Mouse (Mus musculus) cerebellum, adult 18-20 months (tissue): ENCODE measurements at regions not wholly inside any gene's neighbourhood (a gene's known extent, or its start where the extent isn't known, plus 50 kb on each side); places are given as distances from the start of the nearest gene placed in this dataset.

ENCODE experiments used
- DNase-seq, 2 experiments: peaks; one replicate each; pipeline ENCODE4 v3.0.0; 2021

- no peak for DNase-seq
Observed at GRCm38 (mm10) chr2:133614672-133615071, 62.7 kb downstream of the Bmp2 start.

GRCm38 (mm10) chr2:133615299-133615698 lies 63.3 kb downstream of the Bmp2 start:
- DNase-seq: no peak

GRCm38 (mm10) chr2:133617317-133617835 lies 65.4 kb downstream of the Bmp2 start:
- no peak for DNase-seq

GRCm38 (mm10) chr2:133622523-133622922 lies 70.6 kb downstream of the Bmp2 start:
- no peak for DNase-seq

- no peak for DNase-seq
Observed at GRCm38 (mm10) chr2:133625542-133625941, 73.6 kb downstream of the Bmp2 start.

- no peak for DNase-seq
Observed at GRCm38 (mm10) chr2:133628874-133629273, 76.9 kb downstream of the Bmp2 start.

- DNase-seq: no peak
Observed at GRCm38 (mm10) chr2:133635434-133635833, 83.5 kb downstream of the Bmp2 start.

GRCm38 (mm10) chr2:133649874-133650481 lies 98.0 kb downstream of the Bmp2 start:
- DNase-seq: no peak

- DNase-seq: no peak
Observed at GRCm38 (mm10) chr2:133666331-133667054, 114.5 kb downstream of the Bmp2 start.

GRCm38 (mm10) chr2:133667055-133667395 lies 115.1 kb downstream of the Bmp2 start:
- no peak for DNase-seq

GRCm38 (mm10) chr2:133669821-133670220 lies 117.9 kb downstream of the Bmp2 start:
- DNase-seq: no peak

- DNase-seq: no peak
Observed at GRCm38 (mm10) chr2:133671528-133671927, 119.6 kb downstream of the Bmp2 start.

- no peak for DNase-seq
Observed at GRCm38 (mm10) chr2:133684367-133684766, 132.4 kb downstream of the Bmp2 start.

- no peak for DNase-seq
Observed at GRCm38 (mm10) chr2:133688121-133688787, 136.3 kb downstream of the Bmp2 start.

GRCm38 (mm10) chr2:133688788-133689155 lies 136.8 kb downstream of the Bmp2 start:
- no peak for DNase-seq

GRCm38 (mm10) chr2:133708735-133709584 lies 157.0 kb downstream of the Bmp2 start:
- DNase-seq: no peak

- no peak for DNase-seq
Observed at GRCm38 (mm10) chr2:133716243-133716642, 164.3 kb downstream of the Bmp2 start.

- DNase-seq: no peak
Observed at GRCm38 (mm10) chr2:133717076-133717475, 165.1 kb downstream of the Bmp2 start.

GRCm38 (mm10) chr2:133724310-133724709 lies 172.4 kb downstream of the Bmp2 start:
- peak; percentile 2 to 4 for DNase-seq

GRCm38 (mm10) chr2:133724757-133725156 lies 172.8 kb downstream of the Bmp2 start:
- DNase-seq: no peak

- DNase-seq: no peak
Observed at GRCm38 (mm10) chr2:133734469-133735225, 182.7 kb downstream of the Bmp2 start.

- no peak for DNase-seq
Observed at GRCm38 (mm10) chr2:133738839-133739430, 187.0 kb downstream of the Bmp2 start.
